Mouse (Mus musculus) testis, adult 2 months (tissue): ENCODE measurements at regions not wholly inside any gene's neighbourhood (a gene's known extent, or its start where the extent isn't known, plus 50 kb on each side); places are given as distances from the start of the nearest gene placed in this dataset.

Source experiments
- CTCF ChIP-seq: fragments of 200-500 bp; IDR thresholded peaks from 2 replicates; pipeline ENCODE4 v1.5.1; 2012; ENCODE audit warnings: low read depth, mild to moderate bottlenecking, inconsistent platforms, low read length, moderate library complexity; ENCODE audit not compliant: control insufficient read depth, insufficient read depth, insufficient replicate concordance
- POLR2A ChIP-seq: fragments of 200-500 bp; IDR thresholded peaks from 2 replicates; pipeline ENCODE4 v1.6.1; 2012; ENCODE audit warnings: low read depth, mild to moderate bottlenecking, inconsistent platforms, low read length, moderate library complexity; ENCODE audit not compliant: control insufficient read depth

DNA sequence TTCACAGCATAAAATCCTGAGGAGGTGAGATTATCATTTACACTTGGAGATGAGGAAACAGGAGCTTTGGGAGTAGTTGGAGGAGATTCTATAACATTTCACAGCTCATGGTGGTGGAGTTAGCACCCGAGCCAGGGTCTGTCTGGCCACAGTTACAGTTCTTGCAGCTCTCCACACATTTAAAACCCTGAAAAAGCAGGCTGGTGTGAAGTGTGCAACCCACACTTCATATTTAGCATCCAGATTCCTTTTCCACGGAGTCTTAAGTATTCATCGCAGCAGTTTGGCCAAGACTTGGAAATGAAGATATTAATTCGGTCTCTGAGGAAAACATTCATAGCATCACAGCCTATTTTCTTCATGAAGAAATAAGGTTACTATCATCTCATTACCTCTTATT is 79.7 kb upstream of the 4933412E24Rik start:
- TF ChIP-seq POLR2A, result no peak
- no peak for TF ChIP-seq CTCF
